Mouse (Mus musculus) E14TG2a.4 (cell line): ENCODE data around the gene 4930590J08Rik.

ENCODE experiments used
- CTCF ChIP-seq: conservative IDR thresholded peaks from 2 replicates; pipeline ENCODE4 v1.5.1; 2014; ENCODE audit warnings: low read length
- NANOG ChIP-seq: IDR thresholded peaks from 2 replicates; pipeline ENCODE4 v1.6.1; 2014; ENCODE audit warnings: borderline replicate concordance, low read length, mixed read lengths

GRCm38 (mm10) chr6:91992823-91993222, 90.2 kb downstream of the 4930590J08Rik start:
- no peak for TF ChIP-seq CTCF
- no peak for TF ChIP-seq NANOG
